Mouse (Mus musculus): ENCODE data around the gene Slc25a28. TPM values are rescaled to one million over a fixed set of nuclear protein-coding genes. Genes with fewer than 3 reads are reported as not detected.

Gene Slc25a28
- polyA plus RNA-seq (2012; rRNA removed), result 109 and 110 TPM in 2 replicates

GRCm38 (mm10) chr19:43674730-43675524, at the start of gene Slc25a28:
Gene Slc25a28 (minus strand): TSS chr19:43674881.
- H3K27ac ChIP-seq (ENCODE audit: insufficient read depth, low read length), result peak within 1 kb of the TSS; percentile 85
- peak; percentile 99 to 100 for DNase-seq
- peaks cover 7% of the 10 kb centered on the region for H3K4me1 ChIP-seq (ENCODE audit: control insufficient read depth, insufficient read depth, low read length)
- peak within 1 kb of the TSS; percentile 100 for H3K4me3 ChIP-seq (replicated peaks; ENCODE audit: insufficient read depth, low read depth, low read length)
- peak; percentile 62 for TF ChIP-seq CTCF (IDR thresholded peaks at IDR 0.05; ENCODE audit: borderline replicate concordance, insufficient read depth, low read depth, low read length)
- TF ChIP-seq POLR2A (IDR thresholded peaks at IDR 0.05; ENCODE audit: borderline replicate concordance, insufficient read depth, low read length), result peak; percentile 73
- WGBS, result under 1% methylated on average over 77 of the region's 79 CpGs
- no peaks in the 10 kb centered on the region for H3K27me3 ChIP-seq (ENCODE audit: control insufficient read depth, insufficient read depth, low read length)

GRCm38 (mm10) chr19:43724194-43724593, 49.5 kb upstream of the Slc25a28 start:
- no peak for DNase-seq

GRCm38 (mm10) chr19:43723501-43723900, 48.8 kb upstream of the Slc25a28 start:
- WGBS, result 83% methylated on average over 10 of the region's 10 CpGs
- no peaks in the 10 kb centered on the region for H3K27me3 ChIP-seq (ENCODE audit: control insufficient read depth, insufficient read depth, low read length)
- DNase-seq, result no peak
- H3K27ac ChIP-seq (ENCODE audit: insufficient read depth, low read length), result no peak overlapping the region
- no peak overlapping the region for H3K4me3 ChIP-seq (replicated peaks; ENCODE audit: insufficient read depth, low read depth, low read length)
- H3K4me1 ChIP-seq (ENCODE audit: control insufficient read depth, insufficient read depth, low read length), result no peaks in the 10 kb centered on the region
- no peak for TF ChIP-seq CTCF (IDR thresholded peaks at IDR 0.05; ENCODE audit: borderline replicate concordance, insufficient read depth, low read depth, low read length)
- TF ChIP-seq POLR2A (IDR thresholded peaks at IDR 0.05; ENCODE audit: borderline replicate concordance, insufficient read depth, low read length), result no peak

More at GRCm38 (mm10) chr19:43724194-43724593, 49.5 kb upstream of the Slc25a28 start:
- TF ChIP-seq CTCF (IDR thresholded peaks at IDR 0.05; ENCODE audit: borderline replicate concordance, insufficient read depth, low read depth, low read length) (no peak), POLR2A (IDR thresholded peaks at IDR 0.05; ENCODE audit: borderline replicate concordance, insufficient read depth, low read length) (no peak)
- 93% methylated on average over 20 of the region's 20 CpGs for WGBS
- Histone ChIP-seq H3K4me3 (replicated peaks; ENCODE audit: insufficient read depth, low read depth, low read length) (no peak overlapping the region), H3K27ac (ENCODE audit: insufficient read depth, low read length) (no peak overlapping the region), H3K27me3 (ENCODE audit: control insufficient read depth, insufficient read depth, low read length) (no peaks in the 10 kb centered on the region), H3K4me1 (ENCODE audit: control insufficient read depth, insufficient read depth, low read length) (no peaks in the 10 kb centered on the region)

GRCm38 (mm10) chr19:43722891-43723290, 48.2 kb upstream of the Slc25a28 start:
- H3K4me3 ChIP-seq (replicated peaks; ENCODE audit: insufficient read depth, low read depth, low read length), result no peak overlapping the region
- no peaks in the 10 kb centered on the region for H3K4me1 ChIP-seq (ENCODE audit: control insufficient read depth, insufficient read depth, low read length)
- WGBS, result 76% methylated on average over 8 of the region's 8 CpGs
- no peak for DNase-seq
- no peak overlapping the region for H3K27ac ChIP-seq (ENCODE audit: insufficient read depth, low read length)
- H3K27me3 ChIP-seq (ENCODE audit: control insufficient read depth, insufficient read depth, low read length), result no peaks in the 10 kb centered on the region
- TF ChIP-seq CTCF (IDR thresholded peaks at IDR 0.05; ENCODE audit: borderline replicate concordance, insufficient read depth, low read depth, low read length) (no peak), POLR2A (IDR thresholded peaks at IDR 0.05; ENCODE audit: borderline replicate concordance, insufficient read depth, low read length) (no peak)

GRCm38 (mm10) chr19:43720061-43720460, 45.4 kb upstream of the Slc25a28 start:
- no peak for TF ChIP-seq POLR2A (IDR thresholded peaks at IDR 0.05; ENCODE audit: borderline replicate concordance, insufficient read depth, low read length)
- TF ChIP-seq CTCF (IDR thresholded peaks at IDR 0.05; ENCODE audit: borderline replicate concordance, insufficient read depth, low read depth, low read length), result no peak
- 94% methylated on average over 11 of the region's 11 CpGs for WGBS
- H3K4me1 ChIP-seq (ENCODE audit: control insufficient read depth, insufficient read depth, low read length), result no peaks in the 10 kb centered on the region
- no peak overlapping the region for H3K27ac ChIP-seq (ENCODE audit: insufficient read depth, low read length)
- DNase-seq, result no peak
- H3K27me3 ChIP-seq (ENCODE audit: control insufficient read depth, insufficient read depth, low read length), result no peaks in the 10 kb centered on the region
- no peak overlapping the region for H3K4me3 ChIP-seq (replicated peaks; ENCODE audit: insufficient read depth, low read depth, low read length)

GRCm38 (mm10) chr19:43711971-43712370, 37.3 kb upstream of the Slc25a28 start:
- no peaks in the 10 kb centered on the region for H3K4me1 ChIP-seq (ENCODE audit: control insufficient read depth, insufficient read depth, low read length)
- no peak for TF ChIP-seq CTCF (IDR thresholded peaks at IDR 0.05; ENCODE audit: borderline replicate concordance, insufficient read depth, low read depth, low read length)
- TF ChIP-seq POLR2A (IDR thresholded peaks at IDR 0.05; ENCODE audit: borderline replicate concordance, insufficient read depth, low read length), result no peak
- 77% methylated on average over 5 of the region's 5 CpGs for WGBS
- no peak overlapping the region for H3K27ac ChIP-seq (ENCODE audit: insufficient read depth, low read length)
- DNase-seq, result no peak
- H3K4me3 ChIP-seq (replicated peaks; ENCODE audit: insufficient read depth, low read depth, low read length), result no peak overlapping the region
- H3K27me3 ChIP-seq (ENCODE audit: control insufficient read depth, insufficient read depth, low read length), result no peaks in the 10 kb centered on the region

DNA sequence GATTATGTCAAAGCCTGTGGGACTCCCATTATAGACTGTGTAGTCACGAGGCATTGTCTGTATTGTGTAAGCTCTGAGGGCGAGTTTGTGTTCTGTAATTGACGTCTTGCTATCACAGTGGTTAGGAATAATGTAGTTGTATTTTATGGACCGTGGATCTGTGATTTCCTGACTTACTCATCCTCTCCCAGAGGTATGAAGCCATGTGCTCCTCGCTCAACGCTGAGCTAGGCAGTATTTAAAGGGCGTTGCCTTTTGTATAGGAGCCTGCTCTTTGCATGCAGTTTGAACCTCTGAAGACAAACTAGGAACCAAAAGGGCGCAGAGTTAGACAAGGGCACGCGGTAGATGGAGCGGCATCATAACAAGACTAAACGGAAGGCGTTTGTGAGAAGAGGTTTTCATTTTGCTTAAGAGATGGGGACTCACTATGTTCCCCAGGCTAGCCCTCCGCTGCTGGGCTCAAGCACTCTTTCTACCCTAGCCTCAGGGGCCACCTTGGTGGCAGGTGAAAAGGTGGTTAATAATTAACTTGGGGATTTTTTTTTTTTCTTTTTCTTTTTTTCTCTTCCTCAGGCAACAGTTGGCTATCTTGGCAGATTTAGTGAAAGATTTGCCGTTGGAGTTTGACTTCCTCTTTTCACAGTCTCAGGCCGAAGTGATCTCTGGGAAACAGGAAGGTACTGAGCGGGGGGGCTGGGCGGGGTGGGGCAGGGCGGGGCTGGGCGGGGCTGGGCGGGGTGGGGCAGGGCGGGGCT, 36.7 kb upstream of the Slc25a28 start:
- no peak for DNase-seq
- no peak overlapping the region for H3K27ac ChIP-seq (ENCODE audit: insufficient read depth, low read length)
- no peaks in the 10 kb centered on the region for H3K4me1 ChIP-seq (ENCODE audit: control insufficient read depth, insufficient read depth, low read length)
- no peaks in the 10 kb centered on the region for H3K27me3 ChIP-seq (ENCODE audit: control insufficient read depth, insufficient read depth, low read length)
- H3K4me3 ChIP-seq (replicated peaks; ENCODE audit: insufficient read depth, low read depth, low read length), result no peak overlapping the region
- WGBS, result 72% methylated on average over 22 of the region's 22 CpGs
- TF ChIP-seq CTCF (IDR thresholded peaks at IDR 0.05; ENCODE audit: borderline replicate concordance, insufficient read depth, low read depth, low read length), result no peak
- no peak for TF ChIP-seq POLR2A (IDR thresholded peaks at IDR 0.05; ENCODE audit: borderline replicate concordance, insufficient read depth, low read length)
